Mouse (Mus musculus) right cerebral cortex, adult 18-20 months (tissue): ENCODE data around the gene Itgb7.

ENCODE experiments used
- DNase-seq: peaks from one replicate; pipeline ENCODE4 v3.0.0; 2022; ENCODE audit warnings: mixed read lengths

Itgb7 gene

GRCm38 (mm10) chr15:102231748-102232147 lies at the start of gene Itgb7:
Gene Itgb7, minus strand, starts transcription at chr15:102231944.
- DNase-seq = no peak

GRCm38 (mm10) chr15:102280623-102281022 lies 48.9 kb upstream of the Itgb7 start:
- DNase-seq = no peak

- DNase-seq = no peak
These were observed 48.2 kb upstream of the Itgb7 start for GRCm38 (mm10) chr15:102279783-102280520.

- peak; percentile 89 for DNase-seq
These were observed 47.5 kb upstream of the Itgb7 start, which contains the start of gene Mfsd5 for GRCm38 (mm10) chr15:102279092-102279782. Gene Mfsd5, plus strand, starts transcription at chr15:102279454.

GRCm38 (mm10) chr15:102278726-102279091 lies 47.0 kb upstream of the Itgb7 start:
- DNase-seq = no peak

GRCm38 (mm10) chr15:102273982-102274716 lies 42.4 kb upstream of the Itgb7 start:
- no peak for DNase-seq

- no peak for DNase-seq
These were observed 39.7 kb upstream of the Itgb7 start for GRCm38 (mm10) chr15:102271441-102271840.

GRCm38 (mm10) chr15:102270274-102270960 lies 38.7 kb upstream of the Itgb7 start, which contains the start of gene Gm9918:
Gene Gm9918, plus strand, starts transcription at chr15:102270563.
- DNase-seq = no peak

GRCm38 (mm10) chr15:102265548-102265947 lies 33.8 kb upstream of the Itgb7 start:
- DNase-seq = no peak

GRCm38 (mm10) chr15:102263037-102263436 lies 31.3 kb upstream of the Itgb7 start:
- DNase-seq = no peak

GRCm38 (mm10) chr15:102262582-102262981 lies 30.8 kb upstream of the Itgb7 start:
- DNase-seq = peak; percentile 81

GRCm38 (mm10) chr15:102258581-102259253 lies 27.0 kb upstream of the Itgb7 start:
- no peak for DNase-seq

GRCm38 (mm10) chr15:102258076-102258470 lies 26.3 kb upstream of the Itgb7 start:
- DNase-seq = peak; percentile 73

- peak; percentile 45 for DNase-seq
These were observed 25.7 kb upstream of the Itgb7 start, which contains the start of gene Rarg for GRCm38 (mm10) chr15:102257202-102258075. Gene Rarg, minus strand, starts transcription at chr15:102257517.

- DNase-seq = no peak
These were observed 24.9 kb upstream of the Itgb7 start for GRCm38 (mm10) chr15:102256431-102257201.

- DNase-seq = no peak
These were observed 24.0 kb upstream of the Itgb7 start for GRCm38 (mm10) chr15:102255547-102256255.

GRCm38 (mm10) chr15:102250521-102250920 lies 18.8 kb upstream of the Itgb7 start:
- DNase-seq = no peak

GRCm38 (mm10) chr15:102249967-102250366 lies 18.2 kb upstream of the Itgb7 start:
- no peak for DNase-seq

- DNase-seq = no peak
These were observed 17.5 kb upstream of the Itgb7 start for GRCm38 (mm10) chr15:102249251-102249691.

GRCm38 (mm10) chr15:102248812-102249191 lies 17.1 kb upstream of the Itgb7 start:
- DNase-seq = no peak
